Mouse (Mus musculus) lung, postnatal 25 days (tissue): ENCODE data around the gene Gm14698.
"Not testable (repeated sequence)": the region's sequence is repeated elsewhere in the genome, so short reads cannot be mapped to it uniquely, and the experiment has no call there.

Experiments
- DNase-seq: peaks from one replicate; pipeline ENCODE4 v3.0.0; 2022; ENCODE audit warnings: low spot score

Gm14698 gene

DNA sequence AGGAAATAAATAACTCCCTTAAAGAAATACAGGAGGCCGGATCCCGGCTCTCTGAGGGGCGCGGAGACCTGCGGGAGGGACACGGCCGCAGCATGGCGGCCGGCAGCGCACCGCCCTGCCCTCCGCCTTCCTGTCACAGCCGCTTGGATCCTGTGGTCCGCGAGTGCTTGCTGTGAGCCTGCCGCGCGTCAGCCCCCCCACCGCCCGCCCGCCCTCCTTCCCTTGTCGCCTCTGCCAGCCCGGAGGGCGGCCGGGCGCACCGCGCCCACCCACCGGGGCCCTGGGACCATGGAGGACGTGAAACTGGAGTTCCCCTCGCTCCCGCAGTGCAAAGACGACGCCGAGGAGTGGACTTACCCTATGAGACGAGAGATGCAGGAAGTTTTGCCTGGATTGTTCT, at the start of gene Gm14698:
Gm14698 (plus strand) TSS at position 35 of the 400 bp plus-strand sequence.
- not testable (repeated sequence) for DNase-seq

DNA sequence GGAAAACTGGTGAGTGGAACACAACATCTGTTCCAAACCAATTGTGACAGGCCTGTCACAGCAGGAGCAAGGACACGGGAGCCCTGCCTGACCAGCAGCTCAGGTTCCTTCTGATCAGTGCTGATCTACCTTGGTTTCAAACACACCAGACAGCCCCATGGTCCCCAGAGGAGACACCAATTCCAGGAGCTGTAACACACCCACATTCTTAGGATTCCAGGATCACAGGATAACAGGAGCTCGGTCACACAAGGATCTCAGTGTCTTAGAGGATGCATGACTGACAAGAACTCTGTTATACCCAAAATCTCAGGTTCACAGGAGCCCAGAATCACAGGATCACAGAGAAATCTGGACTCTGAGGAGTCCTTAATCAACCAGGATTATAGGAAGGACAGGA, 444 bp upstream of the Gm14698 start:
- DNase-seq, result not testable (repeated sequence)

DNA sequence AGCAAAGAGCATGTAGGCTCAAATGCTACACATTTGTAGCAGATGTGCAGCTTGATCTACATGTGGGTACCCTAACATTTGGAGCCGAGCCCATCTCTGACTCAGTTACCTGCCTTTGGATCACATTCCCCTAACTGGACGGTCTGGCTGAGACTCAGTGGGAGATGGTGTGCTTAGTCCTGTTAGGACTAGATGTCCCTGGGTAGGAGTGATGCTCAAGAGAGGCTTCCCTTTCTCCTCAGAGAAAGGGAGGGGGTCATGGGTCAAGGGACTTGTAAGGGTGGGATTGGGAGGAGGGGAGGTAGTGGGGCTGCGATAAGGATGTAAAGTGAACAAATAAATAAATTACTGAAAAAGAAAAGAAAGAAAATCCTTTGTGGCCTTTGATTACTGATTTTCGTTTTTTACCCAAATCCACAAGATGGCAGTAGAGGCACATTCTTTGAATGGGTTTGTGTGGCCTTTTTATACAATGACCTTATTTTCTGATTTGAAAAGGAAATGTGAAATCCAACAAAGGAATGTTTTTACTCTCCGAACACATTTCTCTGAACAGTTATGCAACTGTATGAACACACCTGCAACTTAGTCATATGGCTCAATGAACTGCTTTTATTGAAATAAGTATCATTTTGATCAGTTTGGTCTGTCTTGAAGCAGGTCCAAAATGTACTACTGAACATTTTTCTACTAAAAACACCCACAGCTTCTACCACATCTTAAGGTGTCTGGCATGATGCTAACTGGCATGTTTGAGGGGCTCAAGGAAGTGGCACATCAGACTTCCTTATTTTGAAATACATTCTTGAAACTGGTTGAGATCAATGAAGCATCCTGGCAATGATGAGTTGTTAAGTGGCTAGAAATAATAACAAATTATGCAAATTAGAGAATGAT, 18.9 kb downstream of the Gm14698 start:
- DNase-seq, result no peak

DNA sequence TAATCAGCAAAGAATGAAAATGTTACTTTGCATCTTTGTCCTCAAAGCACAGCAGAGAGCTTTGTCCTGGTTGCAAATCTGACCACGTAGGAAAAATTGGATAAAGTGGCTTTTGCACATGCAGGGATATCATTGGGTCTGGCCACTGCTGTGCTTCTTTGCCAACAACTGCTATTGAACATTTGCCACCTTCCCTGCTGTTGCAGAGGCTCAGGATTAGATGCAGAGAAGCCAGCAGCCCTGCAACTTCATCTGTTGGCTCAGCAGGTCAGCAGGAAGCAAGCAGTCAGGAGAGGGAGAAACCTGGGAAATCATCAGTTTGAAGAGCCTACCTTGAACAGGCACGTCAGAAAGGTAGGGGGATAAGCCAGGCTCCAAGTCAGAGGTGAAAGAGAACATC, 44.3 kb downstream of the Gm14698 start:
- DNase-seq, result no peak
